Mouse (Mus musculus) spleen, adult 2 months (tissue): ENCODE data around the gene Sntb2. TPM values are rescaled to one million over a fixed set of nuclear protein-coding genes. Genes with fewer than 3 reads are reported as not detected.

Experiments used
- DNase-seq, 2 experiments: peaks; one replicate each; pipeline versions ENCODE4 v3.0.0 to v3.0.0-alpha.2; 2012 to 2021; ENCODE audit warnings: low spot score in 2 of 2, low read depth in 1 of 2
- H3K27ac ChIP-seq: fragments of 200-500 bp; 2 replicates; pipeline ENCODE4 v1.5.1; 2012; ENCODE audit warnings: low read length, inconsistent platforms; ENCODE audit not compliant: insufficient read depth
- H3K27me3 ChIP-seq: fragments of 200-500 bp; 2 replicates; pipeline ENCODE4 v1.6.1; 2012; ENCODE audit warnings: mild to moderate bottlenecking, moderate library complexity, low read length, inconsistent platforms; ENCODE audit not compliant: control insufficient read depth, insufficient read depth
- H3K36me3 ChIP-seq: fragments of 200-500 bp; 2 replicates; pipeline ENCODE4 v1.6.1; 2012; ENCODE audit warnings: mild to moderate bottlenecking, low read length, inconsistent platforms; ENCODE audit not compliant: control insufficient read depth, insufficient read depth
- H3K4me1 ChIP-seq: fragments of 200-500 bp; 2 replicates; pipeline ENCODE4 v1.6.1; 2011; ENCODE audit warnings: inconsistent platforms; ENCODE audit not compliant: control insufficient read depth, insufficient read depth, insufficient read length
- H3K4me3 ChIP-seq: fragments of 200-500 bp; 2 replicates; pipeline ENCODE4 v1.5.1; 2011; ENCODE audit warnings: mild to moderate bottlenecking, inconsistent platforms; ENCODE audit not compliant: insufficient read depth, insufficient read length; ENCODE audit errors: extremely low read depth
- CTCF ChIP-seq: fragments of 200-500 bp; IDR thresholded peaks from 2 replicates; pipeline ENCODE4 v1.5.1; 2011; ENCODE audit warnings: mild to moderate bottlenecking, inconsistent platforms; ENCODE audit not compliant: insufficient read depth, insufficient read length, insufficient replicate concordance; ENCODE audit errors: extremely low read depth
- POLR2A ChIP-seq: fragments of 200-500 bp; IDR thresholded peaks from 2 replicates; pipeline ENCODE4 v1.6.1; 2011; ENCODE audit warnings: low read depth, low read length, inconsistent platforms
- WGBS: fragments of 180-500 bp; shearing (Covaris S2); methylation state at CpG from one replicate; pipeline ENCODE4 v1.1.7; 2018; 5-methylcytosine and 5-hydroxymethylcytosine counted together
- polyA plus RNA-seq: library from polyadenylated mRNA; depleted of rRNA; stranded (reverse); fragments of >200 nt; gene quantifications from 2 replicates; pipeline ENCODE4 v1.2.3, GENCODE M21; 2012; rRNA removed

The Sntb2 gene
- polyA plus RNA-seq, 1 experiment: 4.9 TPM

- peak in 1 of 2 experiments; percentile 18 for DNase-seq
- H3K4me3 ChIP-seq: no peak within 1 kb of the TSS
- no peak for TF ChIP-seq CTCF
- TF ChIP-seq POLR2A: no peak
- WGBS: 44% methylated on average over 17 of the region's 17 CpGs
- H3K36me3 ChIP-seq: peaks cover 9% of the 10 kb centered on the region
- H3K4me1 ChIP-seq: peaks cover 5% of the 10 kb centered on the region; the same call in 1 of the 2 replicates
- no peaks in the 10 kb centered on the region for H3K27me3 ChIP-seq
- no peak within 1 kb of the TSS for H3K27ac ChIP-seq
Observed at GRCm38 (mm10) chr8:107065511-107066496, 130.3 kb downstream of the Sntb2 start, which contains the start of gene Tmed6. Tmed6 (minus strand) TSS chr8:107065644.

Other genes starting within 250 kb of the Sntb2 start
- gene Has3, start 65.5 kb upstream of the Sntb2 start, polyA plus RNA-seq: 0.11 and 0.15 TPM in 2 replicates
- 13.6 and 15.5 TPM in 2 replicates for gene Utp4, start 42.1 kb upstream of the Sntb2 start, polyA plus RNA-seq
- gene Vps4a, start 95.5 kb downstream of the Sntb2 start, polyA plus RNA-seq: 13.9 TPM in 2 replicates
- 18.0 and 42.2 TPM in 2 replicates for gene Pdf, start 112.9 kb downstream of the Sntb2 start, polyA plus RNA-seq
- gene Cog8, start 120.9 kb downstream of the Sntb2 start, polyA plus RNA-seq: 31.6 and 32.7 TPM in 2 replicates
- 26.4 and 37.6 TPM in 2 replicates for gene Nip7, start 121.1 kb downstream of the Sntb2 start, polyA plus RNA-seq
- 11.8 and 14.3 TPM in 2 replicates for gene Tmed6, start 129.9 kb downstream of the Sntb2 start, polyA plus RNA-seq
- gene Terf2, start 160.8 kb downstream of the Sntb2 start, polyA plus RNA-seq: 10.9 and 12.7 TPM in 2 replicates
- gene Cyb5b, start 214.9 kb downstream of the Sntb2 start, polyA plus RNA-seq: 24.1 and 26.3 TPM in 2 replicates